Mouse (Mus musculus) erythroid progenitor cell, adult 5-6 weeks (primary cell): ENCODE measurements around the gene Zdhhc3. TPM values are rescaled to one million over a fixed set of nuclear protein-coding genes. Genes with fewer than 3 reads are reported as not detected.

Source experiments
- ATAC-seq: replicated peaks from 2 replicates; pipeline ENCODE4 v1.8.0; 2016; ENCODE audit warnings: moderate number of reproducible peaks, mild to moderate bottlenecking, moderate TSS enrichment, inconsistent platforms; ENCODE audit not compliant: poor library complexity, low FRiP score, severe bottlenecking
- total RNA-seq, 2 experiments: library from RNA; stranded (forward) in 1 of 2; stranded (reverse) in 1 of 2; fragments of 150-400 nt in 1 of 2; fragments of 186-747, 209-891 nt in 1 of 2; gene quantifications; 2 replicates each; pipeline versions ENCODE4 v1.2.3 to v1.2.4; 2015 to 2017; ENCODE audit warnings: low replicate concordance in 2 of 2

Gene Zdhhc3
- total RNA-seq, 2 experiments from 2014 or later = 14.4 to 20.5 TPM

DNA sequence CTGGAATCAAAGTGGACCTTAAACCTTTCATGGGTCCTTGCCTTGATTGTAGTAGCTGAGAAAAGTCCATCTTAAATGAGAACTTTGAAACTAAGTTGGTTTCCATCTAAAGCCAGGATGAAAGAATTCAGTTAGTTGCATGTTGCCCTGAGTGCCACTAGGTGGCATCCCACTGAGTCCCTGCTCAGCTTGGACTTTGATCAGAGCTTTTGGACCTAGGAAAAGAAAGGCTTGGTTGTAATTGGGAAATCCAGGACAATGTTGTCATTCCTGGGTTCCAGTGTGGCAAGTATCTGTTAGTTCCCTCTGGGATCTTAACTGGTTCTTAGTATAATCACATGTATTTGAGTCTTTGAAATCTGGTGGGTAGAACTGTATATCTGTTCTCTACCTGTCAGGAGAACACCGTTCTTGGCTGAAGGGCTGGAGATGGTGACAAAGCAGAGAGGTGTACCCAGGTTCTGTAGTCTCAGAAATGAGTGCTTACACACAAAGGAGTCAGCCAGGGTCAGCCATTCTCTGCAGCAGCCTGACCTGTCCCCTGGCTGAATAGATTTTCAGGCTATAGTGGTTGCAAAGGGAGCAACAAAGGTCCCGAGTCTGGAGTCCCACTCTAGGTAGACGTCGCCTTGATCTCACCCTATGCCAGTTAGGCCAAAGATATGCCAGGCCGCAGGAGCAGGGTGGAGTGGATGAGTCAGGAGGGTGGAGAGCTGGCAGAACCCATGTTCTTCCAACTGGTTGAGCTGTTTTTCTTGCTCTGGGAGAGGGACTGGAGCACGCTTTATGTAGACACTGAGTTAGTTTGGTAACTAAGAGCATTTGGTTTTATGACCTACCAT, 10.8 kb upstream of the Zdhhc3 start:
- ATAC-seq = peak; percentile 92

DNA sequence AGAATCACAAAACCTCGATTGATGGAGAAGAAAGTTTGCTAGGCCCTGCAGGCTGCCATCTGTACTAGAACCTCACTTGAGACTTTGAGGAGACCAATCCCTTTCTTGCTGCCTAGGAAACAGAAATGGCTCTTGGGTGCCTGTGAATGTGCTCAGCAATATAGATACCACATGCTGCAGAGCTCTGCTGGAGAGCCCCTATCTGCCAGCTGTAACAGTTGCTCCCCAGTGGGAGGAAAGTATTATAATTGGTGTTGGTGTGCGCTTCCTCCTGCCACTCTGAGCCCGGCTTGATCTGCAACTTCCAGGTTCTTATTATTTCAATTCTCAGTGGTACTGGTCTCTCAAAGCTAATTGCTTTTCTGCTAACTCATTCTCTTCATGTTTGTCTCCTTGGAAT, 10.0 kb upstream of the Zdhhc3 start:
- ATAC-seq = no peak

DNA sequence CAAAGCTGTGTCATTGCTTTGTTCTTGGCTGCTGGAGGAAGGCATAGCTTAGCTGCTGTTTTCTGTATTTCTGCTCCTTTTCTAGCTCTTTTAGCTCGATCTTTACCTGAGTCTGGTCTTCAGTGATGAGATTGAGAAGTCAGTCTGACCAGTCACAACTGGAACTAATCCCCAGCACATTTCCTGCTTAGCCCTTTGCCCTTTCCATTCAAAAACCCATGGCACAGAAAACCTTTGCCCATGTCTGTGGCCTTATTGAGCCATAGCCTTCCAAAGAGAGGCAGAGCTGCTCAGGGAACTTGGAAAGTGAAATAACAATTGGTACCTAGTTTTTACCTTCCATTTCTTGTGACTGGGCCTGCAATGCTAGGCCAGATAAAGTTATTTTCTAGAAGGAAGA, 2.6 kb upstream of the Zdhhc3 start:
- ATAC-seq = no peak

DNA sequence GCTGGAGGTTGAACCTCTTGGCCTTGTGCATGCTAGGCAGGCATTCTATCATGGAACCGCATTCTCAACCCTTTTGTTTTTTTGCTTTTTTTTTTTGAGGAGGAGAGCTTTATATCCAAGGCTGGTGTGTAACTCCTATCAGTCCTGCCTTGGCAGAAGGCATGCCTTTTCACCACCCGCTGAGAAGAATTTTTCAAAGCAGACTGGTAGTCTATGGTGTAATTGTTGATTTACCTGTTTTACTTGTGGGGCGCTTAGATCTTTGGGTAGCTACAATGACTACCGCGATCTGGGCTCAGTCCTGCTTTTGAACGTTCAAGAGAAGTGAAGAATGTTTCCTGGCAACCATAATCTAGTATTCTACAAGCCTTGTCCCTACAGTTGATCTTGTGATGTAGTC, 926 bp upstream of the Zdhhc3 start:
- no peak for ATAC-seq

- ATAC-seq = no peak
These were observed 1.2 kb downstream of the Zdhhc3 start for GRCm38 (mm10) chr9:123111751-123112221.

GRCm38 (mm10) chr9:123109188-123109587, 3.8 kb downstream of the Zdhhc3 start:
- no peak for ATAC-seq

GRCm38 (mm10) chr9:123107186-123107585, 5.8 kb downstream of the Zdhhc3 start:
- peak; percentile 80 for ATAC-seq

GRCm38 (mm10) chr9:123104362-123104761, 8.6 kb downstream of the Zdhhc3 start:
- ATAC-seq = no peak

GRCm38 (mm10) chr9:123103425-123103824, 9.6 kb downstream of the Zdhhc3 start:
- no peak for ATAC-seq

GRCm38 (mm10) chr9:123099631-123100455, 13.2 kb downstream of the Zdhhc3 start:
- ATAC-seq = no peak

DNA sequence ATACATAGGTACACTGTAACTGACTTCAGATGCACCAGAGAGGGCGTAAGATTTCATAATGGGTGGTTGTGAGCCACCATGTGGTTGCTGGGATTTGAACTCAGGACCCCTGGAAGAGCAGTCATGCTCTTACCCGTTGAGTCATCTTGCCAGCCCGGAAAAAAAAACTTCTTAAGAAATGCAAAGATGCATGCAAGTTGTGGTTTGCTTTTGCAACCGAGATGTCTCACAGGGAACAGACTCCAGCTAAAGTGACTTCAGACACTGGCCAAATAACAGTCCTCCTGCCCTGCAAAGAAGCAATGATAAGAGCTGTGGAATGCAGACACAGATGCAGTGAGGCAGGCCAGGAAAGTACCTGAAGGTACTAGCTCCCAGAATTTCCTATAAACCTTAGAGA, 22.2 kb downstream of the Zdhhc3 start:
- no peak for ATAC-seq

GRCm38 (mm10) chr9:123087558-123087957, 25.4 kb downstream of the Zdhhc3 start:
- no peak for ATAC-seq

DNA sequence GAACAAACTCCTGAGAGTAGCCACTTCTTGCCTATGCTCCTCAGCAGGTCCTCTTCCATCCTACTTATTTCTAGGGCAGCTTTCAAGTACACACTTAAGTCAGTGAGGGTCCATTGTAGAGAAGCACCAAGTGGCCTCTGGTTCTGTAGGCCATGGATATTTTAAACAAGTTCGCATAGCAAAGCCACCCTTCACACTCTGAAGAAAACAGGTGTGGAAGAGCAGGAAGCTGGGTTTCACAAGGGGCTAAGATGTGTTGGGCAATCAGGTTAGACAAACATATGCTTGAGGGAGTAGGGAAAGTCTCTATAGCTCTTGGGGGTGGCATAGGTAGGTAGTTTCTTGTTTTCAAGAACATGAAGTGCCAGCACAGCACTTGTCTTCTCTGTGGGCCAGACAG, 27.6 kb downstream of the Zdhhc3 start:
- no peak for ATAC-seq

DNA sequence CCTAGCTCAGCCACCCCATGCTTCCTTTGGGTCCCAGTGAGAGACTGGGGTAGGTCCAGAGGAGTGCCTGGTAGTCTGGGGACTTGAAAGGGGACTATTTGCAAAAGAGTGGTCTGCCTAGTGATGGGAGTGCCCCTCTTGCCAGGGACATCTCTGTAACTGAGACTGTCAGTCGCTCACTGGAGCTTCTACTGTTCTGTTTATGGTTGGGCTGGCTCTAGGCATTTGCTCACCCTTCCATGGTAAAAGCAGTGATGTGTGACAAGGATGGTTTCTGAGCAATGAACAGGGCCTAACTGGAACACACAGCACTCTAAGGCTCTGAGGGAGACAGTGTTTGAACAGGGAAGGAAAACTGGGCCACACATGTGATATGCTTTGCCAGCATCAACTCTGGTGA, 32.2 kb downstream of the Zdhhc3 start:
- ATAC-seq = no peak

- no peak for ATAC-seq
These were observed 32.6 kb downstream of the Zdhhc3 start for GRCm38 (mm10) chr9:123080355-123080754.

GRCm38 (mm10) chr9:123079149-123079548, 33.9 kb downstream of the Zdhhc3 start:
- ATAC-seq = no peak

DNA sequence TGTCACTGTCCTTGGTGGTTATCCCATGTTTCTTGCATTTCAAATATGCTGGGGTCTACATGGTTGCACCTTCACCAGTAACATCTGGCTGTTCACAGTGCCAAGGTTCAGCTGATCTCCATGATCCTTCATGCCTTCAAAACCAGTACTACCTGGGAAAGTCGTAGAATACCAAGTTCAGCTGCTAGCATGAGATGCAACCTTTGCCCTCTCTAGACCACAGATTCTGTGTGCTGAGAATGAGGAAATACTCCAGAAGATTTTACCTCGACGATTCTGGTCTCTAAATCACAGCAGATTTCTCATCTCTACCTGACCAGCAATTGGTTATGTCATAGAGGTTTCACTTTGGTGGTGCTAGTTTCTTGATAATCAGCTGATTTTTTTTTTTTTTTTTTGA, 52.8 kb downstream of the Zdhhc3 start:
- no peak for ATAC-seq

DNA sequence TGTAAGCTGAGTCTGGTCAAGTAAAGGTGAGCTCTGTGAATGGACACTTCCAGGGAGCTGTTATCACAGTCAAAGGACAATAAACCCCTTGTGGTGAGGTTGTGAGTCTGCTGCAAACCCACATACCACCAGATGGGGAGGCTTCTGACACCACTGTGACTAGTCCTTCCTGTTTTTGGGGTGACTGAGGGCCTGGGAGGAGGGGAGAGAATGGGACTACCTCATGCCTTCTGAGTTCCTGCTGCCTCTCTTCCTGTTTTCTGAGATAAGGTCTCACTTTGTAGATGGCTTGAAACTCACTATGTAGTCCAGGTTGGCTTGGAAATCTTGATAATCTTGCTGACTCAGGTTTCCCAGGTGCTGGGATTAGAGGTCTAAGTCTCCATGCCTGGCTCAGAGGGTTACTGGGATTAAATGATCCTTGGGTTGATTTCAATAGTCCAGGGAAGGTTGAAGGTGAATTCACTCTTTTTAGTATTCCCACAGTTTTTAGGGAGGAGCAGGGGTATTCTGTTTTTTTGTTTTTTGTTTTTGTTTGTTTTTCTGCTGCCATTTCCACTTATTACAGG, 54.2 kb downstream of the Zdhhc3 start:
- no peak for ATAC-seq

DNA sequence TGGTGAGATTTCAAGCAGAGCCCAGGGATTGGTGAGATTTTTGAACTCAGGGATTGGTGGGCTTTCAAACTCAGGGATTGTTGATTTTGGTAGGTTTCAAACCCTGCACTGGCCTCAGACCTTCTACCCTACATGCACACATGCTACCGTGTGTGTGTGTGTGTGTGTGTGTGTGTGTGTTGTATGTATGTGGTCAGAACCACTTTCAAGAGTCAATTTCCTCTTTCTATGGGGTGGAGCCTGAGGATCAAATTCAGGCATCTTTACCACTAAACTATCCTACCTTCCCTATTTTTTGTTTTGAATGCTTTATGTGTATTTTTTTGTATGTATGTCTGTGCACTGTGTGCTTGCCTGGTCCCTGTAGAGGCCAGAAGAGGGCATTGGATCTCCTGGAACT, 65.3 kb downstream of the Zdhhc3 start:
- no peak for ATAC-seq

GRCm38 (mm10) chr9:123034426-123034825, 78.6 kb downstream of the Zdhhc3 start, which contains the start of gene Tgm4:
Gene Tgm4 (plus strand): TSS chr9:123034726.
- no peak for ATAC-seq
